Mouse (Mus musculus) ovary, postnatal 10 days (tissue): ENCODE results near the gene Speer4d.
"Not testable (repeated sequence)": the region's sequence is repeated elsewhere in the genome, so short reads cannot be mapped to it uniquely, and the experiment has no call there.

Source experiments
- DNase-seq: peaks from one replicate; pipeline ENCODE4 v3.0.0; 2022; ENCODE audit warnings: low spot score

Gene Speer4d

GRCm38 (mm10) chr5:15618764-15619163 is at the start of gene Speer4d:
Speer4d (plus strand) TSS chr5:15619064.
- not testable (repeated sequence) for DNase-seq

- DNase-seq: not testable (repeated sequence)
These were observed 45.1 kb upstream of the Speer4d start for GRCm38 (mm10) chr5:15573735-15574134.

DNA sequence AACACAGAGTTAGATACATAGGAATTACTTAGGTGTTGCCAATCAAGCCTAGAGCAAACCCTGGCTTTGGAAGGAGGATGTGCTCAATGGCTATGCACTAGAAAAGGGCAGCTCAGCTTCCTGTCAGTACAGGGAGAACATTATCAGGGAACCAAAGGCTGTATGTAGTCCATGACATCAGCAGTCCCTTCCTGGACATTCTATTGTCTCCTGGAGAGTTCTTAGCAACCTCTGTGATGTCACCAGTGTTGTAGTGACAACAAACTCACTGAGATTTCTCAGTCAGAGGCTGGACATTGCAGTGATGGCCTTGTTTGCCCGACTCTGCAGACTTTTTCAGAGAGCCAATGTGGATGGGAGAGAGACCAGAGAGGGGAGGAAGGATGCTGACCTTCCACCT is 41.8 kb upstream of the Speer4d start, which contains the start of gene Gm21083:
Gm21083 (plus strand) TSS at position 301 of the 400 bp plus-strand sequence.
- not testable (repeated sequence) for DNase-seq

DNA sequence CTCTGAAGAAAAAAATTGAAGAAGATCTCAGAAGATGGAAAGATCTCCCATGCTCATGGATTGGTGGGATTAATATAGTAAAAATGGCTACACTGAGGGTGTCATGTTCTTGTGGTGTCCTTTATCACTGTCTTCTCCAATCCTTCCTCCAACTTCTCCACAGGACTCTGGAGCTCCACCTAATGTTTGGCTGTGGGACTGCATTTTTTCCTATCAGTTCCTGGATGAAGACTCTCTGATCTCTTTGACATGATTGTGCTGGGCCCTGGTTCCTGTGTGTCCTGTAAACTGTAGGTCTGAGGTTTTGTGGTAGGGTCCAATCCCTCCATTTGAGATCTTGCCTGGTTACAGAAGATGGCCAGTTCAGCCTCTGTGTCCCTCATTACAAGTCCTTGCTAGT is 32.5 kb upstream of the Speer4d start:
- DNase-seq: not testable (repeated sequence)

DNA sequence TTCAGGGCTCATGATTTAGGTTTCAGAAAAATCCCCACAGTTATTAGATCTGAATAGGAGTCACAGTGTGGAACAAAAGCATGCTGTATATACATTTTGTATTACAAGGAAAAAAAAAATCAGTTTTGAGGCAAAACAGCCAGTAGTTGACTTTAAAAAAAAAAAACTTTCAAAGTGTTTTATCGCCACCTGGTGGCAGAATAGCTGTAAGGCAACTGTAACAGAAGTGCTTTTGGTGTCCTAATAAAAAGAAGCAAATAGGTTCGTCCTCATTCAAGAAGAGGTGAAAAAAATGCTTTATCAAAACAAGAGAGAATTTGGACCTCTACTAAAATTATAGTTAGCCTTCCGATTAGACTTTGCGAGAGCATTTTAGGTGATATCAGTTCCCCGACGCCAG is 30.6 kb upstream of the Speer4d start:
- DNase-seq: not testable (repeated sequence)

GRCm38 (mm10) chr5:15590635-15591034 is 28.2 kb upstream of the Speer4d start:
- not testable (repeated sequence) for DNase-seq

DNA sequence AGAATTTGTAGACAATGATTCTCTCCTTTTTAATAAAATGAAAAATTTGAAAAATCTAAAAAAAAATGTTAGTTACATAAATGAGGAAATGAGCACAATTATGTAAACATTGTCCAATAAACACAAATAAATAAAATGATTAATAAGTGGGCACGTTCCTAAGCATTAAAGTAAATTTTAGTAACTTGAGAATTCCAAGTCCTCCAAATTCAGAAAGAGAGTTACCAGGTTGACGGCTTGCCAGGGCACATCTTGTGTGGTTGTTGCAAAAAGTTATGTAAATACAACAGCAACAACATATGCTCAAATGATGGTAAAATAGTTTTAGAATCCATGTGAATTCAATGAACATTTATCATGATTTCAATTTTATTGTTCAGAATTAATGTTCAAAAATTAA is 27.3 kb upstream of the Speer4d start:
- not testable (repeated sequence) for DNase-seq

DNA sequence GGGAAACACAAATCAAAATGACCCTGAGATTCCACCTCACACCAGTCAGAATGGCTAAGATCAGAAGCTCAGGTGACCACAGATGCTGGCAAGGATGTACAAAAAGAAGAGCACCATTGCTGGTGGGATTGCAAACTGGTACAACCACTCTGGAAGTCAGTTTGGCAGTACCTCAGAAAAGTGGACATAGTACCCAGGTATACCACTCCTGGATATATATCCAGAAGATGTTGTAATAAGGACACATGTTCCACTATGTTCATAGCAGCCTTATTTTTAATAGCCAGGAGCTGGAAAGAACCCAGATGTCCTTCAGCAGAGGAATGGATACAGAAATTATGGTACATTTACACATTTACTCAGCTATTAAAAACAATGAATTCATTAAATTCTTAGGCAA is 20.0 kb upstream of the Speer4d start:
- not testable (repeated sequence) for DNase-seq

DNA sequence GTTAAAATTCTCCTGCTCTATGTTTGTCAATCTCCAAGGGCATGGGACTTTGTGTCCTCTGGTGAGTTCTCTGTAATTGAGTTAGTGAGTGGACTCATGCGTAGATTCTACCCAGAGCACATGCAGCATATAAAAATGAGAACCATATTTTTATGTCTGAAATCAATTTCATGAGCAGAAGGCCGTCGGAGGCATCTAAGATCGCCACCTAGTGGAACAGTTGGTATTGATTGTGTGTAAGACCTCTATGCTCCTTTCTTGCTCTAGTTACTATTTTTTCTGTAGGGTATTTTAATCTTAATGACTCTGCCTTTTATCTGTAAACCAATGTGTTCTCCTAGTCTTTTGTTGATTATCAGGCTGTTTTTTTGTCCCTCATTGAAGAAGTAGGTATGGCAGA is 18.5 kb upstream of the Speer4d start:
- DNase-seq: not testable (repeated sequence)

GRCm38 (mm10) chr5:15601481-15601880 is 17.4 kb upstream of the Speer4d start:
- DNase-seq: not testable (repeated sequence)

- DNase-seq: not testable (repeated sequence)
These were observed 16.9 kb upstream of the Speer4d start for GRCm38 (mm10) chr5:15601960-15602359.

DNA sequence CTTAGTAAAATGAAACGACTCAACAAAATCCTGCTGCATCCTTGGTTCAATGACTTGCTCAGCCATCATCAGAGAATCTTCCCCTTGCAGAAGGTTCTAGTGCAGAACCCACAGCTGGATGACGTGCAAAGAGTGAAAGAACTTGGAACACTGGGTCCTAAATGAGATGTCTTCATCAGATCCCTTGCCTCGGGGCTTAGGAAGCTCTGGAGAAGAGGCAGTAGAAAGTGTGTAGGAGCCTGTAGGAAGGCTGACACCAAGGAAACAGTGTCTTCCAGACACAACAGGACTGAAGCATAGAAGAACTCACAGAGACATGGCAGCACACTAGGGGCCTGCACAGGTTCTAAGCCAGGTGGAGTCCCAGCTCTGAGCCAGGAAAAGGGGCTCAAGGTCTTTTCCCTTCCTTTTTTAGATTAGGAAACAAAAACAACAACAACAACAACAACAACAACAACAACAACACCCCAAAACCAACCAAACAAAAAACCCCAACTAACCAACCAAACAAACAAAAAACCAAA is 16.4 kb upstream of the Speer4d start:
- not testable (repeated sequence) for DNase-seq

- not testable (repeated sequence) for DNase-seq
These were observed 15.9 kb upstream of the Speer4d start for GRCm38 (mm10) chr5:15603008-15603407.

DNA sequence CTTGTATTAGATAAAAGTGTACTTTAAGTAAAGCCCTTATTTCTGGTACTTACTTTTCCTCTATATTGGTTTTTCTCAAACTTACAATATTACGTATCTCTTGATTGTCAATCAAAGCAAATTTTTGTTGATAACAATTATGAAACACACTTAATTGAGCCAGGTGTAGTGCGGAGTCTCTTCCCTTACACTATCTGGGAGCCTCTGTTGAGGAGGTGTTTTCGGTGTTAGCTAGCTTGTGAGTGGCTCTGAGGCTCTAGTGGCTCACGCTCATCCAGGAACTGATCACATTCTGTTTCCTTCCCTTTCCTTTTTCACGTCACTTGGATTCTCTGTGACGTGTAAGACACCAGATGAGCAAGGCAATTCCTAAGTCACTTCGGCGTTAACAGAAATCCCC is 15.3 kb upstream of the Speer4d start:
- not testable (repeated sequence) for DNase-seq

DNA sequence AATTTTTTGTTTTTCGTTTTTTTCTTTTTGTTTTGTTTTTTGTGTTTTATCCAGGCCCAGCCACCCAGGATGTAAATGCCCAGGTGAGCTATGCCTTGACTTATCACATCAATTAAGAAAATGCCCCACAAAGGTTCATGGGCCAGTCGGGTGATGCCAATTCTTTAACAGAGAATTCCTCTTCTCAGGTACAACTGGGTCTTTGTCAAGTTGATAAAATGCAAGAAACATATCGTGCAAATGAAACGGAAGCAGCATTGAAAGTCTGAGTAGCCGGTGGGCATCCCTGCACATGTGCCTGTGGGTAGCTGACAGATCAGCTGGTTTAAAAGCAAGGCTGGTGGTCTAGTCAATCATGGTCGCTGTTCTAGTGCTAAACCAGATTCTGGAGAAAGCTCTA is 12.2 kb upstream of the Speer4d start:
- DNase-seq: peak; percentile 21

GRCm38 (mm10) chr5:15610695-15611094 is 8.2 kb upstream of the Speer4d start:
- DNase-seq: not testable (repeated sequence)

GRCm38 (mm10) chr5:15616195-15616594 is 2.7 kb upstream of the Speer4d start:
- DNase-seq: not testable (repeated sequence)

GRCm38 (mm10) chr5:15628136-15628535 is 9.3 kb downstream of the Speer4d start:
- not testable (repeated sequence) for DNase-seq

DNA sequence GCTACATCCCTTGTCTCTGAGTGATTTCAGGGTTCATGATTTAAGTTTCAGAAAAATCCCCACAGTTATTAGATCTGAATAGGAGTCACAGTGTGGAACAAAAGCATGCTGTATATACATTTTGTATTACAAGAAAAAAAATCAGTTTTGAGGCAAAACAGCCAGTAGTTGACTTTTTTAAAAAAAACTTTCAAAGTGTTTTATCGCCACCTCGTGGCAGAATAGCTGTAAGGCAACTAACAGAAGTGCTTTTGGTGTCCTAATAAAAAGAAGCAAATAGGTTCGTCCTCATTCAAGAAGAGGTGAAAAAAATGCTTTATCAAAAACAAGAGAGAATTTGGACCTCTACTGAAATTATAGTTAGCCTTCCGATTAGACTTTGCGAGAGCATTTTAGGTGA is 11.2 kb downstream of the Speer4d start:
- DNase-seq: not testable (repeated sequence)

DNA sequence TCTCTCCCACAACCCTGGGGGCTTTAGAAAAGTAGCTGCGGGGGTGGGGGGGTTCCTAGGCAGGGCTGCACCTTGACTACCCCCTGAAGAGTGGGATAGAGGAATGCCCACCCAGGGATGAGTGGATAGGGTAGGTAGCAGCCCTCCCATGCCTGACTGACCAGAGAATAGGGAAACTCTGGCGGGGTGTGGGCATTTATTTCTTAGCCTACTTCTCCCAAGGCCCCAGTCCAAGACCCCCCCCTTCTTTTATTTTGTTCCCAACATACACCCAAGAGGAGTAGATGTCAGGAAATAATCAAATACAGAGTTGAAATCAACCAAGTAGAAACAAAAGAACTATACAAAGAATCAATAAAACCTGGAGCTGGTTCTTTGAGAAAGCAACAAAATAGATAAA is 18.8 kb downstream of the Speer4d start:
- not testable (repeated sequence) for DNase-seq

DNA sequence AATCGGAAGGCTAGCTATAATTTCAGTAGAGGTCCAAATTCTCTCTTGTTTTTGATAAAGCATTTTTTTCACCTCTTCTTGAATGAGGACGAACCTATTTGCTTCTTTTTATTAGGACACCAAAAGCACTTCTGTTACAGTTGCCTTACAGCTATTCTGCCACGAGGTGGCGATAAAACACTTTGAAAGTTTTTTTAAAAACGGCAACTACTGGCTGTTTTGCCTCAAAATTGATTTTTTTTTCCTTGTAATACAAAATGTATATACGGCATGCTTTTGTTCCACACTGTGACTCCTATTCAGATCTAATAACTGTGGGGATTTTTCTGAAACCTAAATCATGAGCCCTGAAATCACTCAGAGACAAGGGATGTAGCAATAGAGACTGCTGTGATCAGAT is 26.8 kb downstream of the Speer4d start:
- not testable (repeated sequence) for DNase-seq

DNA sequence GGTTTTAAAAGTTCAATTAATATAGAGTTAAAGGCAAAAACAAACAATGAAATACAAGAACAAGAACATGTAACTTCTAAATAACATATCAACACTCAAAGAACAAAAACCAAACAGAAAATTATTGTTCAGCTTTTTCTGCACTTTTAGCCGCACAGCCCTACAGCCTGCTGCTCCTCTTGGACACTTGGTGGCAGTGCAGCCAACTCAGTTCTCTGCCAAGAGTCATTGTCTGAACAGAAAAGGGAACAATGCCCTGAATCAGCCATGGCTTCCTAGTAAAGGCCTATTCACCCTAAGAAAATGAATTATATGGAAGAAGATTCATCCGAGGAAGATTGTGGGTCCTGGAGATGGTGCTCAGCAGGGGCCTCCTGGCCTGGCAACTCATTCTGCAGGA is 33.5 kb downstream of the Speer4d start:
- not testable (repeated sequence) for DNase-seq

DNA sequence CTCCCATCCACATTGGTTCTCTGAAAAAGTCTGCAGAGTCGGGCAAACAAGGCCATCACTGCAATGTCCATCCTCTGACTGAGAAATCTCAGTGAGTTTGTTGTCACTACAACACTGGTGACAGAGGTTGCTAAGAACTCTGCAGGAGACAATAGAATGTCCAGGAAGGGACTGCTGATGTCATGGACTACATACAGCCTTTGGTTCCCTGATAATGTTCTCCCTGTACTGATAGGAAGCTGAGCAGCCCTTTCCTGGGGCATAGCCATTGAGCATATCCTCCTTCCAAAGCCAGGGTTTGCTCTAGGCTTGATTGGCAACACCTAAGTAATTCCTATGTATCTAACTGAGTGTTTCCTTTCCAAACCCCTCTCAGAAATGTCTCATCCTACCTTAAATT is 38.1 kb downstream of the Speer4d start, which contains the start of gene 4930572O03Rik:
4930572O03Rik (minus strand) TSS at position 101 of the 400 bp plus-strand sequence.
- not testable (repeated sequence) for DNase-seq

GRCm38 (mm10) chr5:15663847-15664246 is 45.0 kb downstream of the Speer4d start:
- DNase-seq: not testable (repeated sequence)
